Mouse (Mus musculus): ENCODE data around the gene Slc35f5. TPM values are rescaled to one million over a fixed set of nuclear protein-coding genes. Genes with fewer than 3 reads are reported as not detected.

Slc35f5 gene
- polyA plus RNA-seq, 1 experiment = 36.3 TPM

- Histone ChIP-seq H3K27me3 (replicated peaks; ENCODE audit: control insufficient read depth, insufficient read depth, low read length) (peaks cover 2% of the 10 kb centered on the region; the same call in 1 of the 2 replicates), H3K4me3 (ENCODE audit: insufficient read depth, low read depth, low read length) (no peak overlapping the region), H3K27ac (ENCODE audit: insufficient read depth, low read depth, low read length) (no peak overlapping the region), H3K4me1 (ENCODE audit: control insufficient read depth, insufficient read depth, low read length) (no peaks in the 10 kb centered on the region), H3K36me3 (ENCODE audit: control insufficient read depth, insufficient read depth, low read length) (no peaks in the 10 kb centered on the region)
- TF ChIP-seq POLR2A (IDR thresholded peaks at IDR 0.05; ENCODE audit: low read depth, low read length) = no peak
- WGBS = 63% methylated on average over 4 of the region's 4 CpGs
- DNase-seq = no peak
These were observed 64.1 kb downstream of the Slc35f5 start for GRCm38 (mm10) chr1:125624376-125625076.

- WGBS = 92% methylated on average over 8 of the region's 8 CpGs
- Histone ChIP-seq H3K27me3 (replicated peaks; ENCODE audit: control insufficient read depth, insufficient read depth, low read length) (no peaks in the 10 kb centered on the region; the same call in 1 of the 2 replicates), H3K4me1 (ENCODE audit: control insufficient read depth, insufficient read depth, low read length) (no peaks in the 10 kb centered on the region), H3K36me3 (ENCODE audit: control insufficient read depth, insufficient read depth, low read length) (no peaks in the 10 kb centered on the region), H3K4me3 (ENCODE audit: insufficient read depth, low read depth, low read length) (no peak overlapping the region), H3K27ac (ENCODE audit: insufficient read depth, low read depth, low read length) (no peak overlapping the region)
- DNase-seq = no peak
- TF ChIP-seq CTCF (conservative IDR thresholded peaks at IDR 0.05; ENCODE audit: insufficient read depth, insufficient read length, low read depth, low read length) = no peak
- no peak for TF ChIP-seq POLR2A (IDR thresholded peaks at IDR 0.05; ENCODE audit: low read depth, low read length)
These were observed 79.3 kb downstream of the Slc35f5 start for GRCm38 (mm10) chr1:125639501-125640253.

- H3K4me3 ChIP-seq (ENCODE audit: insufficient read depth, low read depth, low read length) = no peak overlapping the region
- no peaks in the 10 kb centered on the region for H3K36me3 ChIP-seq (ENCODE audit: control insufficient read depth, insufficient read depth, low read length)
- no peak for DNase-seq
- H3K4me1 ChIP-seq (ENCODE audit: control insufficient read depth, insufficient read depth, low read length) = no peaks in the 10 kb centered on the region
- TF ChIP-seq POLR2A (IDR thresholded peaks at IDR 0.05; ENCODE audit: low read depth, low read length) (no peak), CTCF (conservative IDR thresholded peaks at IDR 0.05; ENCODE audit: insufficient read depth, insufficient read length, low read depth, low read length) (no peak)
- WGBS = 30% methylated on average over 1 of the region's 1 CpGs
- no peak overlapping the region for H3K27ac ChIP-seq (ENCODE audit: insufficient read depth, low read depth, low read length)
- no peaks in the 10 kb centered on the region; the same call in 1 of the 2 replicates for H3K27me3 ChIP-seq (replicated peaks; ENCODE audit: control insufficient read depth, insufficient read depth, low read length)
These were observed 83.2 kb downstream of the Slc35f5 start for GRCm38 (mm10) chr1:125643643-125644042.

Other genes starting within 250 kb of the Slc35f5 start
- gene Actr3, start 124.9 kb upstream of the Slc35f5 start, polyA plus RNA-seq (2012; rRNA removed) = 38.6 and 55.6 TPM in 2 replicates
- gene Gpr39, start 116.4 kb downstream of the Slc35f5 start, polyA plus RNA-seq (2012; rRNA removed) = 3.2 and 4.0 TPM in 2 replicates

All from kidney, adult 2 months (tissue).